In genomic region chr3:136761979-136762341, GRCm38 (mm10) we compare ENCODE assay signal across 18 mouse cellular contexts.
DNase-seq lines count a peak whose midpoint lies in the region; ATAC-seq and TF ChIP-seq lines count a peak whose summit lies in the region.
"Had no signal": no experiment of that assay in that cellular context is flagged by ENCODE, and none has a peak within 500 bp of the region (broad histone marks: within the 10 kb centered on the region; RNA-seq: fewer than 3 reads in every experiment).

No protein-coding gene starts in this region.

- TF ChIP-seq EP300 in liver, postnatal 0 days (IDR thresholded peaks at IDR 0.05; ENCODE audit: low read depth): no peak

- H3K9me3 ChIP-seq in liver, embryonic 12.5 days (replicated peaks): no peaks in the 10 kb centered on the region
- H3K9me3 ChIP-seq in liver, postnatal 0 days (ENCODE audit: low read length): no peaks in the 10 kb centered on the region
- no peaks in the 10 kb centered on the region for H3K9me3 ChIP-seq in midbrain, embryonic 15.5 days
- H3K9me3 ChIP-seq: embryonic facial prominence, embryonic 13.5 days; forebrain, embryonic 13.5 days; G1E; heart, embryonic 12.5 days; hindbrain, embryonic 12.5 days had no signal

- no peak overlapping the region for H3K27ac ChIP-seq in liver, embryonic 12.5 days
- H3K27ac ChIP-seq in liver, postnatal 0 days (ENCODE audit: low read depth): no peak overlapping the region
- no peak overlapping the region for H3K27ac ChIP-seq in midbrain, embryonic 15.5 days
- H3K27ac ChIP-seq: embryonic facial prominence, embryonic 13.5 days; forebrain, embryonic 13.5 days; hindbrain, embryonic 12.5 days had no signal

- H3K4me2 ChIP-seq in liver, embryonic 12.5 days: no peak overlapping the region
- H3K4me2 ChIP-seq in liver, postnatal 0 days (ENCODE audit: low read depth, low read length): no peak overlapping the region
- H3K4me2 ChIP-seq in midbrain, embryonic 15.5 days: no peak overlapping the region
- H3K4me2 ChIP-seq: embryonic facial prominence, embryonic 13.5 days; forebrain, embryonic 13.5 days; heart, embryonic 12.5 days; hindbrain, embryonic 12.5 days had no signal

- TF ChIP-seq CTCF in liver, postnatal 0 days (IDR thresholded peaks at IDR 0.05; ENCODE audit: low read depth): no peak

- H3K4me1 ChIP-seq in liver, embryonic 12.5 days: peaks cover 23% of the 10 kb centered on the region
- peaks cover 9% of the 10 kb centered on the region for H3K4me1 ChIP-seq in liver, postnatal 0 days (ENCODE audit: insufficient read depth)
- H3K4me1 ChIP-seq in midbrain, embryonic 15.5 days: peaks cover 9% of the 10 kb centered on the region; the same call in 1 of the 2 replicates

- H3K9ac ChIP-seq in liver, embryonic 12.5 days: no peak overlapping the region
- no peak overlapping the region for H3K9ac ChIP-seq in liver, postnatal 0 days (replicated peaks)
- H3K9ac ChIP-seq in midbrain, embryonic 15.5 days: no peak overlapping the region
- H3K9ac ChIP-seq: embryonic facial prominence, embryonic 13.5 days; forebrain, embryonic 13.5 days; forebrain, postnatal 0 days; heart, embryonic 12.5 days; hindbrain, embryonic 12.5 days had no signal

- peak; percentile 10; the same call in 1 of the 2 replicates for ATAC-seq in liver, embryonic 12.5 days
- ATAC-seq in liver, postnatal 0 days: no peak
- ATAC-seq in granulocyte monocyte progenitor cell, adult 5-6 weeks (replicated peaks; ENCODE audit: poor library complexity, severe bottlenecking): peak; percentile 71
- ATAC-seq in midbrain, embryonic 15.5 days (replicated peaks): no peak
- ATAC-seq: forebrain, embryonic 13.5 days; forebrain, postnatal 0 days; hindbrain, embryonic 16.5 days had no signal

- no peak overlapping the region for H3K4me3 ChIP-seq in liver, embryonic 12.5 days
- H3K4me3 ChIP-seq in liver, postnatal 0 days (ENCODE audit: low read depth, low read length): no peak overlapping the region
- H3K4me3 ChIP-seq in midbrain, embryonic 15.5 days: no peak overlapping the region
- H3K4me3 ChIP-seq: embryonic facial prominence, embryonic 13.5 days; forebrain, embryonic 13.5 days; heart, embryonic 12.5 days; hindbrain, embryonic 12.5 days had no signal

- no peaks in the 10 kb centered on the region for H3K27me3 ChIP-seq in liver, embryonic 12.5 days (replicated peaks)
- no peaks in the 10 kb centered on the region for H3K27me3 ChIP-seq in liver, postnatal 0 days (ENCODE audit: insufficient read depth, low read length)
- H3K27me3 ChIP-seq in splenic B cell, adult 2 months (ENCODE audit: control insufficient read depth, insufficient read depth, low read length, poor library complexity, severe bottlenecking): no peaks in the 10 kb centered on the region; the same call in 1 of the 2 replicates
- H3K27me3 ChIP-seq in midbrain, embryonic 15.5 days (replicated peaks): no peaks in the 10 kb centered on the region
- H3K27me3 ChIP-seq: embryonic facial prominence, embryonic 13.5 days; forebrain, embryonic 13.5 days; heart, embryonic 12.5 days; hindbrain, embryonic 12.5 days had no signal

- 13% methylated on average over 1 of the region's 1 CpGs for WGBS in liver, embryonic 12.5 days (ENCODE audit: insufficient replicate concordance)
- WGBS in liver, postnatal 0 days (ENCODE audit: insufficient replicate concordance): 33% methylated on average over 1 of the region's 1 CpGs
- whole genome bisulfite sequencing in midbrain, embryonic 15.5 days: 85% methylated on average over 1 of the region's 1 CpGs

- no peaks in the 10 kb centered on the region for H3K36me3 ChIP-seq in liver, embryonic 12.5 days
- H3K36me3 ChIP-seq in liver, postnatal 0 days (replicated peaks; ENCODE audit: insufficient read depth, low read length): no peaks in the 10 kb centered on the region
- no peaks in the 10 kb centered on the region for H3K36me3 ChIP-seq in splenic B cell, adult 2 months (ENCODE audit: control insufficient read depth, insufficient read depth, low read length, poor library complexity, severe bottlenecking)
- no peaks in the 10 kb centered on the region for H3K36me3 ChIP-seq in midbrain, embryonic 15.5 days (replicated peaks)
- H3K36me3 ChIP-seq: embryonic facial prominence, embryonic 13.5 days; heart, embryonic 12.5 days; hindbrain, embryonic 12.5 days had no signal

- no peak for DNase-seq in liver, postnatal 0 days
- DNase-seq in B cell, adult 2 months: peak; percentile 19 to 31
- peak; percentile 44 for DNase-seq in splenic B cell, adult 2 months (ENCODE audit: low read depth, low spot score)
- no peak for DNase-seq in lung, postnatal 10 days
- DNase-seq: cerebellum, adult 11 months; cerebellum, adult 9-10 months; cerebellum, postnatal 25 days; forebrain, postnatal 0 days; gastrocnemius, postnatal 14 days had no signal

Comparison
In these comparisons a context has a peak if more than half of its experiments do, and no peak if none do; other contexts are left out.
1. ATAC-seq: peak in liver, embryonic 12.5 days (single experiment) and granulocyte monocyte progenitor cell, adult 5-6 weeks (single experiment); none in liver, postnatal 0 days (single experiment) and midbrain, embryonic 15.5 days (single experiment).
2. DNase-seq: peak in B cell, adult 2 months (2 of 2) and splenic B cell, adult 2 months (single experiment); none in liver, postnatal 0 days (single experiment) and lung, postnatal 10 days (single experiment).